Mouse (Mus musculus) kidney, adult 2 months (tissue): ENCODE measurements around the gene Rufy2. TPM values are rescaled to one million over a fixed set of nuclear protein-coding genes. Genes with fewer than 3 reads are reported as not detected.

Experiments
- DNase-seq: peaks from one replicate; pipeline ENCODE4 v3.0.0; 2021
- H3K27ac ChIP-seq: fragments of 200-500 bp; 2 replicates; pipeline ENCODE4 v1.5.1; 2012; ENCODE audit warnings: low read depth, low read length, control low read depth, inconsistent platforms; ENCODE audit not compliant: insufficient read depth
- H3K27me3 ChIP-seq: fragments of 200-500 bp; replicated peaks from 2 replicates; pipeline ENCODE4 v1.6.1; 2012; ENCODE audit warnings: mild to moderate bottlenecking, moderate library complexity, low read length, inconsistent platforms; ENCODE audit not compliant: control insufficient read depth, insufficient read depth
- H3K36me3 ChIP-seq: fragments of 200-500 bp; 2 replicates; pipeline ENCODE4 v1.6.1; 2012; ENCODE audit warnings: mild to moderate bottlenecking, moderate library complexity, low read length, inconsistent platforms; ENCODE audit not compliant: control insufficient read depth, insufficient read depth
- H3K4me1 ChIP-seq: fragments of 200-500 bp; 2 replicates; pipeline ENCODE4 v1.6.1; 2011; ENCODE audit warnings: low read length; ENCODE audit not compliant: control insufficient read depth, insufficient read depth
- H3K4me3 ChIP-seq: fragments of 200-500 bp; 2 replicates; pipeline ENCODE4 v1.5.1; 2011; ENCODE audit warnings: mild to moderate bottlenecking, low read depth, low read length, control low read depth; ENCODE audit not compliant: insufficient read depth
- CTCF ChIP-seq: fragments of 200-500 bp; conservative IDR thresholded peaks from 2 replicates; pipeline ENCODE4 v1.5.1; 2011; ENCODE audit warnings: low read depth, mild to moderate bottlenecking, control low read depth, low read length, moderate library complexity, mixed read lengths; ENCODE audit not compliant: insufficient read depth, insufficient read length
- POLR2A ChIP-seq: fragments of 200-500 bp; IDR thresholded peaks from one replicate; pipeline ENCODE4 v1.6.1; 2011; ENCODE audit warnings: low read depth, low read length, control low read depth
- WGBS: fragments of 180-500 bp; shearing (Covaris S2); methylation state at CpG from one replicate; pipeline ENCODE4 v1.1.7; 2018; 5-methylcytosine and 5-hydroxymethylcytosine counted together
- polyA plus RNA-seq: library from polyadenylated mRNA; depleted of rRNA; stranded (reverse); fragments of >200 nt; gene quantifications from 2 replicates; pipeline ENCODE4 v1.2.3, GENCODE M21; 2012

The Rufy2 gene
- polyA plus RNA-seq, 1 experiment = 4.0 TPM

GRCm38 (mm10) chr10:62965796-62966195, 14.2 kb upstream of the Rufy2 start:
- no peak for DNase-seq
- TF ChIP-seq CTCF (no peak), POLR2A (no peak)
- H3K4me1 ChIP-seq = no peaks in the 10 kb centered on the region
- H3K27me3 ChIP-seq = no peaks in the 10 kb centered on the region
- H3K36me3 ChIP-seq = no peaks in the 10 kb centered on the region
- 72% methylated on average over 11 of the region's 11 CpGs for WGBS
- no peak overlapping the region for H3K27ac ChIP-seq
- H3K4me3 ChIP-seq = no peak overlapping the region

DNA sequence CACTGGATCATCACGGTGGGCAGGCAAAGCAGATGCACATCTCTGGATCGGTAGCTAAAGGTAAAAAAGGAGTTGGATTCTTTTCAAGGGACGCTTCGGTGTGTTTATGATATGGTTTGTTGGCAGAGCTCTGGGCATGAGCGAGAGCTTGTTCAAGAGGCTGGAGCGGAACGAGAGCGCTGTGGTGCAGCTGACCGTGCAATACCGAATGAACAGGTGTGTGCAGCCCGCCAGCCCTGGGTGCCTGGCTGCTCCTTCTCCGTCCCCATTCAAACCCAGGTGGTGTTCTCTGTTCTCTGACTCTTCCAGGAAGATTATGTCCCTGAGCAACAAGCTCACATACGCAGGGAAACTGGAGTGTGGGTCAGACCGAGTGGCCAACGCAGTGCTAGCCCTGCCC, 13.7 kb upstream of the Rufy2 start:
- H3K4me3 ChIP-seq = no peak overlapping the region
- 0 out of 2 replicates have a peak, but pooled peaks cover 2% of the 10 kb centered on the region for H3K4me1 ChIP-seq
- TF ChIP-seq CTCF = no peak
- no peak for TF ChIP-seq POLR2A
- H3K27ac ChIP-seq = no peak overlapping the region
- H3K27me3 ChIP-seq = no peaks in the 10 kb centered on the region
- WGBS = 64% methylated on average over 15 of the region's 15 CpGs
- DNase-seq = no peak
- H3K36me3 ChIP-seq = no peaks in the 10 kb centered on the region

DNA sequence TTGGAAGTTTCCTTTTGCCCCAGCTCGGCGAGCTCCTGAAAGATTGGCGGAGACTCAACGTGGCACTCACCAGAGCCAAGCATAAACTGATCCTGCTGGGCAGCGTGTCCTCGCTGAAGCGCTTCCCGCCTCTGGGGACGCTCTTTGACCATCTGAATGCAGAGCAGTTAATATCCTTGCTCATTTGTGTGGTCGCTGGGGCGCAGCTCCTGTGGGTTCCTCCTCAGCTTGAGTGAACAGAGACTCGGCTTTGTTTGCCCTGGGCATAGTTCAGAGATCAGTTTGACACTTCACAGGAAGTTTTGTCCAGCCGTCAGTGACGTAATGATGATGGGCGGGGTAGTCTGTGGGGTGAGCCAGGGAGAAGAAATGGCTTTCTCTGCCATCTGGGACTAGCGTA, 8.2 kb upstream of the Rufy2 start:
- H3K4me3 ChIP-seq = no peak overlapping the region

DNA sequence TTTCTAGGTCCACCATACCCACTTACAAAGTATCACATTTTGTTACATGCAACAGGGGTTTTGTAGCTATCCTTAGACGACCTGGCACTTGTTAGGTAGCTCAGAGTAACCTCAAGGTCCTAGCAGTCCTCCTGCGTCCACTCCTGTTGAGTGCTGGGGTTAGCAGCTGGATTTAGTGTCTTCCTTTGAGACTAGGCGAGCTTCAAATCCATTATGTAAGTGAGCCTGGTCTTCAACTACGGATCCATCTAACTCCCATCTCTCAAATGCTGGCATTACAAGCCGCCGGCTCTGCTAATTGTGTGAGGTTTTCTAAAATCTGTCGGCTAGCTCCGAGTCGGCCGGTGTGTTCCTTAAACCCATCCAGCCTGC, 370 bp upstream of the Rufy2 start:
- 9% methylated on average over 10 of the region's 10 CpGs for WGBS

More for the DNA sequence above, 8.2 kb upstream of the Rufy2 start:
- 0 out of 2 replicates have a peak, but pooled peaks cover 3% of the 10 kb centered on the region for H3K4me1 ChIP-seq
- no peaks in the 10 kb centered on the region for H3K36me3 ChIP-seq
- no peaks in the 10 kb centered on the region for H3K27me3 ChIP-seq
- no peak overlapping the region for H3K27ac ChIP-seq
- DNase-seq = peak; percentile 88
- 44% methylated on average over 16 of the region's 16 CpGs for WGBS
- peak; percentile 65 for TF ChIP-seq CTCF
- no peak for TF ChIP-seq POLR2A

GRCm38 (mm10) chr10:62984072-62984471, 4.0 kb downstream of the Rufy2 start:
- Histone ChIP-seq H3K27ac (no peak overlapping the region), H3K4me1 (no peaks in the 10 kb centered on the region; the same call in 1 of the 2 replicates), H3K36me3 (no peaks in the 10 kb centered on the region), H3K27me3 (no peaks in the 10 kb centered on the region), H3K4me3 (no peak overlapping the region)
- TF ChIP-seq CTCF (no peak), POLR2A (no peak)
- no peak for DNase-seq
- WGBS = 89% methylated on average over 11 of the region's 11 CpGs

More for the DNA sequence above, 370 bp upstream of the Rufy2 start:
- DNase-seq = no peak
- no peak for TF ChIP-seq CTCF
- TF ChIP-seq POLR2A = no peak
- H3K4me3 ChIP-seq = peak overlapping the region; percentile 97
- H3K4me1 ChIP-seq = no peaks in the 10 kb centered on the region; the same call in 1 of the 2 replicates
- H3K36me3 ChIP-seq = no peaks in the 10 kb centered on the region
- H3K27ac ChIP-seq = no peak overlapping the region
- H3K27me3 ChIP-seq = no peaks in the 10 kb centered on the region

DNA sequence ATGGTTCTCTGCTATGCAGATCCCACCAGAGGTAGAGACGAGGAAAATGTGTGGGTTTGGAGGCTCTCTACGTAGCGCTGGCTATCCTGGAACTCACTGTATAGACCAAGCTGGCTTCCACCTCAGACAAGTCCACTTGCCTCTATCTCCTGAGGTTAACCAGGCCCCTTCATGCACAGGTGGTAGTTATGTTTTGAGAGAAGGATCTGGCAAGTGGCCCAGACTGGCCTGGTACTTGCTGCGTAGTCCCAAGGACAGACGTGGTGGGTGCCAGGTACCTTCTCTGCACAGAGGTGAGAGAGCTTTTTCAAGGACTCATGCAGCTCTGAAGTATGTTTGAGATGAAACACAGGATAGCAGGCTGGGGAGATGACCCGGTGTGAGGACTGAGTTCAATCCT, 4.5 kb downstream of the Rufy2 start:
- H3K4me3 ChIP-seq = no peak overlapping the region
- no peaks in the 10 kb centered on the region; the same call in 1 of the 2 replicates for H3K4me1 ChIP-seq
- H3K36me3 ChIP-seq = no peaks in the 10 kb centered on the region
- no peak for TF ChIP-seq POLR2A
- TF ChIP-seq CTCF = no peak
- peak; percentile 36 for DNase-seq
- 78% methylated on average over 6 of the region's 6 CpGs for WGBS
- no peak overlapping the region for H3K27ac ChIP-seq
- no peaks in the 10 kb centered on the region for H3K27me3 ChIP-seq

GRCm38 (mm10) chr10:62987341-62987740, 7.3 kb downstream of the Rufy2 start:
- no peak overlapping the region for H3K4me3 ChIP-seq
- H3K27ac ChIP-seq = no peak overlapping the region
- H3K36me3 ChIP-seq = no peaks in the 10 kb centered on the region; the same call in 1 of the 2 replicates
- 38% methylated on average over 3 of the region's 3 CpGs for WGBS
- no peaks in the 10 kb centered on the region for H3K4me1 ChIP-seq
- TF ChIP-seq CTCF = peak; percentile 45
- TF ChIP-seq POLR2A = no peak
- DNase-seq = peak; percentile 14
- H3K27me3 ChIP-seq = no peaks in the 10 kb centered on the region

DNA sequence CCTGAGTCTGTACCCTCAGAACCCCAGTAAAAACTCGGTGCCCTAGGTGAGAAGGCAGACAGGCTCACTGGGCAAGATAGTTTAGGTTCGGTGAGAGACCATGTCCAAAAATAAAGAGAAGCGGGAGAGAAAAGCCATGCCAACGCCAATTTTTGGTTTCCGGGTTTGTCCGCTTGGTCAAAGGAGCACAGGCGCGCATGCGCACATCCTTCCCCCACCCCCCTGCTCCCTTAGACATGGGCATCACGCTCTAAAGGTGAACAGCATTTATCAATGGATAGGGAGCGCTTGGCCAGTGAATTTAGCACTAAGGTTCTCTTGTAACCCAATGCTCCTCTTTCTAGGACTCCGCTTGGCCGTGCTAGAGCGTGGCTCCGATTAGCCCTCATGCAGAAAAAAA, 10.6 kb downstream of the Rufy2 start:
- 94% methylated on average over 15 of the region's 15 CpGs for WGBS
- TF ChIP-seq POLR2A = no peak
- TF ChIP-seq CTCF = no peak

More for the DNA sequence above, 10.6 kb downstream of the Rufy2 start:
- Histone ChIP-seq H3K36me3 (peaks cover 1% of the 10 kb centered on the region), H3K4me1 (no peaks in the 10 kb centered on the region), H3K4me3 (no peak overlapping the region), H3K27ac (no peak overlapping the region), H3K27me3 (no peaks in the 10 kb centered on the region)
- no peak for DNase-seq
